Mouse (Mus musculus) midbrain, embryonic 15.5 days (tissue): ENCODE results near the gene Dip2b. TPM values are rescaled to one million over a fixed set of nuclear protein-coding genes. Genes with fewer than 3 reads are reported as not detected.

Experiments used
- ATAC-seq: fragments of 200-750 bp; cut with Nextera tagmentation; replicated peaks from 2 replicates; pipeline ENCODE4 v1.8.0; 2017; ENCODE audit warnings: moderate TSS enrichment
- H3K27ac ChIP-seq: fragments of 300-500 bp; sonication (generic); 2 replicates; pipeline ENCODE4 v1.5.1; 2015; ENCODE audit warnings: mild to moderate bottlenecking, inconsistent platforms
- H3K27me3 ChIP-seq: fragments of 300-500 bp; sonication (generic); replicated peaks from 2 replicates; pipeline ENCODE4 v1.6.1; 2015; ENCODE audit warnings: inconsistent platforms
- H3K36me3 ChIP-seq: fragments of 300-500 bp; sonication (generic); replicated peaks from 2 replicates; pipeline ENCODE4 v1.6.1; 2015; ENCODE audit warnings: inconsistent platforms
- H3K4me1 ChIP-seq: fragments of 300-500 bp; sonication (generic); 2 replicates; pipeline ENCODE4 v1.6.1; 2015; ENCODE audit warnings: inconsistent platforms
- H3K4me2 ChIP-seq: fragments of 300-500 bp; sonication (generic); 2 replicates; pipeline ENCODE4 v1.6.1; 2015; ENCODE audit warnings: inconsistent platforms, mild to moderate bottlenecking, moderate library complexity
- H3K4me3 ChIP-seq: fragments of 300-500 bp; sonication (generic); 2 replicates; pipeline ENCODE4 v1.5.1; 2015; ENCODE audit warnings: mild to moderate bottlenecking, inconsistent platforms
- H3K9ac ChIP-seq: fragments of 300-500 bp; sonication (generic); 2 replicates; pipeline ENCODE4 v1.6.1; 2015; ENCODE audit warnings: mild to moderate bottlenecking, inconsistent platforms
- H3K9me3 ChIP-seq: fragments of 300-500 bp; sonication (generic); 2 replicates; pipeline ENCODE4 v1.6.1; 2016; ENCODE audit warnings: inconsistent platforms
- WGBS: fragments of 180-500 bp; shearing (Covaris S2); methylation state at CpG from one replicate; pipeline ENCODE4 v1.1.7; 2015; ENCODE audit warnings: mixed read lengths; 5-methylcytosine and 5-hydroxymethylcytosine counted together
- polyA plus RNA-seq: library from polyadenylated mRNA; unstranded; fragments of >200 nt; fragmentation: Nextera tagmentation; extraction: Ambion mirVana; gene quantifications from 2 replicates; pipeline ENCODE4 v1.2.1, GENCODE M21; 2015

The Dip2b gene
- polyA plus RNA-seq, 1 experiment from 2014 or later = 20.2 TPM

- Histone ChIP-seq H3K36me3 (no peaks in the 10 kb centered on the region), H3K9me3 (no peaks in the 10 kb centered on the region), H3K4me3 (no peak overlapping the region), H3K4me1 (peaks cover 22% of the 10 kb centered on the region), H3K4me2 (no peak overlapping the region), H3K27me3 (no peaks in the 10 kb centered on the region), H3K27ac (no peak overlapping the region), H3K9ac (no peak overlapping the region)
- 77% methylated on average over 1 of the region's 1 CpGs for WGBS
- ATAC-seq = no peak
Observed at GRCm38 (mm10) chr15:100225891-100226290, 187.4 kb downstream of the Dip2b start.

GRCm38 (mm10) chr15:100227031-100227662 lies 188.7 kb downstream of the Dip2b start:
- H3K27ac ChIP-seq = peak overlapping the region; percentile 100
- H3K4me3 ChIP-seq = peak overlapping the region; percentile 89
- ATAC-seq = peak; percentile 61
- H3K9me3 ChIP-seq = no peaks in the 10 kb centered on the region
- H3K9ac ChIP-seq = peak overlapping the region; percentile 100
- H3K27me3 ChIP-seq = no peaks in the 10 kb centered on the region
- 5% methylated on average over 17 of the region's 17 CpGs for WGBS
- no peaks in the 10 kb centered on the region for H3K36me3 ChIP-seq
- H3K4me1 ChIP-seq = peaks cover 22% of the 10 kb centered on the region
- H3K4me2 ChIP-seq = peak overlapping the region; percentile 57

- Histone ChIP-seq H3K9ac (peak within 1 kb of the TSS; percentile 100), H3K4me1 (peaks cover 22% of the 10 kb centered on the region), H3K9me3 (no peaks in the 10 kb centered on the region), H3K4me3 (peak within 1 kb of the TSS; percentile 89), H3K27me3 (no peaks in the 10 kb centered on the region), H3K4me2 (peak within 1 kb of the TSS; percentile 57), H3K27ac (peak within 1 kb of the TSS; percentile 100), H3K36me3 (no peaks in the 10 kb centered on the region)
- under 1% methylated on average over 69 of the region's 133 CpGs for WGBS
- ATAC-seq = peak; percentile 84
Observed at GRCm38 (mm10) chr15:100227663-100228534, 189.4 kb downstream of the Dip2b start, which contains the start of gene Atf1. Atf1 (plus strand) TSS chr15:100227819.

- peak; percentile 37; the same call in 1 of the 2 replicates for ATAC-seq
- Histone ChIP-seq H3K27ac (peak overlapping the region; percentile 100), H3K4me2 (peak overlapping the region; percentile 46), H3K9ac (peak overlapping the region; percentile 100), H3K36me3 (no peaks in the 10 kb centered on the region), H3K4me1 (peaks cover 22% of the 10 kb centered on the region), H3K27me3 (no peaks in the 10 kb centered on the region), H3K9me3 (no peaks in the 10 kb centered on the region), H3K4me3 (peak overlapping the region; percentile 89)
- 17% methylated on average over 16 of the region's 16 CpGs for WGBS
Observed at GRCm38 (mm10) chr15:100228535-100229336, 190.3 kb downstream of the Dip2b start.

- no peak for ATAC-seq
- Histone ChIP-seq H3K36me3 (peaks cover 4% of the 10 kb centered on the region; the same call in 1 of the 2 replicates), H3K27me3 (no peaks in the 10 kb centered on the region), H3K9ac (no peak overlapping the region), H3K9me3 (no peaks in the 10 kb centered on the region), H3K4me2 (no peak overlapping the region), H3K27ac (no peak overlapping the region), H3K4me3 (no peak overlapping the region), H3K4me1 (peaks cover 22% of the 10 kb centered on the region)
- WGBS = 35% methylated on average over 1 of the region's 1 CpGs
Observed at GRCm38 (mm10) chr15:100230655-100231054, 192.2 kb downstream of the Dip2b start.

GRCm38 (mm10) chr15:100231616-100232525 lies 193.4 kb downstream of the Dip2b start:
- Histone ChIP-seq H3K9me3 (no peaks in the 10 kb centered on the region), H3K27ac (no peak overlapping the region), H3K27me3 (no peaks in the 10 kb centered on the region), H3K9ac (no peak overlapping the region), H3K36me3 (peaks cover 10% of the 10 kb centered on the region), H3K4me1 (peaks cover 17% of the 10 kb centered on the region), H3K4me3 (no peak overlapping the region), H3K4me2 (no peak overlapping the region)
- WGBS = 94% methylated on average over 14 of the region's 14 CpGs
- no peak for ATAC-seq

- Histone ChIP-seq H3K27ac (no peak overlapping the region), H3K36me3 (peaks cover 14% of the 10 kb centered on the region), H3K27me3 (no peaks in the 10 kb centered on the region), H3K9ac (no peak overlapping the region), H3K4me1 (no peaks in the 10 kb centered on the region), H3K4me2 (no peak overlapping the region), H3K9me3 (no peaks in the 10 kb centered on the region), H3K4me3 (no peak overlapping the region)
- 94% methylated on average over 12 of the region's 12 CpGs for WGBS
- ATAC-seq = no peak
Observed at GRCm38 (mm10) chr15:100235208-100235965, 196.9 kb downstream of the Dip2b start.

GRCm38 (mm10) chr15:100236952-100237351 lies 198.5 kb downstream of the Dip2b start:
- Histone ChIP-seq H3K4me3 (no peak overlapping the region), H3K27me3 (no peaks in the 10 kb centered on the region), H3K4me1 (no peaks in the 10 kb centered on the region), H3K36me3 (peaks cover 14% of the 10 kb centered on the region), H3K9me3 (no peaks in the 10 kb centered on the region), H3K9ac (no peak overlapping the region), H3K27ac (no peak overlapping the region), H3K4me2 (no peak overlapping the region)
- no peak for ATAC-seq
- 89% methylated on average over 6 of the region's 6 CpGs for WGBS

GRCm38 (mm10) chr15:100241780-100242179 lies 203.3 kb downstream of the Dip2b start:
- peaks cover 22% of the 10 kb centered on the region; the same call in 1 of the 2 replicates for H3K36me3 ChIP-seq
- WGBS = 95% methylated on average over 6 of the region's 6 CpGs
- no peak overlapping the region for H3K27ac ChIP-seq
- no peaks in the 10 kb centered on the region for H3K27me3 ChIP-seq
- no peak for ATAC-seq
- H3K9ac ChIP-seq = no peak overlapping the region
- no peak overlapping the region for H3K4me2 ChIP-seq
- H3K4me1 ChIP-seq = no peaks in the 10 kb centered on the region
- H3K9me3 ChIP-seq = no peaks in the 10 kb centered on the region
- H3K4me3 ChIP-seq = no peak overlapping the region

GRCm38 (mm10) chr15:100245951-100246350 lies 207.5 kb downstream of the Dip2b start:
- peaks cover 24% of the 10 kb centered on the region; the same call in 1 of the 2 replicates for H3K36me3 ChIP-seq
- H3K4me3 ChIP-seq = no peak overlapping the region

GRCm38 (mm10) chr15:100247296-100247695 lies 208.8 kb downstream of the Dip2b start:
- H3K9ac ChIP-seq = no peak overlapping the region
- H3K36me3 ChIP-seq = peaks cover 24% of the 10 kb centered on the region; the same call in 1 of the 2 replicates
- H3K4me3 ChIP-seq = no peak overlapping the region
- no peaks in the 10 kb centered on the region for H3K27me3 ChIP-seq
- H3K9me3 ChIP-seq = no peaks in the 10 kb centered on the region
- 94% methylated on average over 9 of the region's 9 CpGs for WGBS
- H3K4me1 ChIP-seq = no peaks in the 10 kb centered on the region
- no peak for ATAC-seq
- H3K27ac ChIP-seq = no peak overlapping the region
- H3K4me2 ChIP-seq = no peak overlapping the region

More at GRCm38 (mm10) chr15:100245951-100246350, 207.5 kb downstream of the Dip2b start:
- H3K27me3 ChIP-seq = no peaks in the 10 kb centered on the region
- H3K4me1 ChIP-seq = no peaks in the 10 kb centered on the region
- H3K4me2 ChIP-seq = no peak overlapping the region
- H3K27ac ChIP-seq = no peak overlapping the region
- H3K9ac ChIP-seq = no peak overlapping the region
- WGBS = 96% methylated on average over 7 of the region's 7 CpGs
- no peaks in the 10 kb centered on the region for H3K9me3 ChIP-seq
- no peak for ATAC-seq
